9 mouse cellular contexts compared by ENCODE assay signal in the genomic region with DNA sequence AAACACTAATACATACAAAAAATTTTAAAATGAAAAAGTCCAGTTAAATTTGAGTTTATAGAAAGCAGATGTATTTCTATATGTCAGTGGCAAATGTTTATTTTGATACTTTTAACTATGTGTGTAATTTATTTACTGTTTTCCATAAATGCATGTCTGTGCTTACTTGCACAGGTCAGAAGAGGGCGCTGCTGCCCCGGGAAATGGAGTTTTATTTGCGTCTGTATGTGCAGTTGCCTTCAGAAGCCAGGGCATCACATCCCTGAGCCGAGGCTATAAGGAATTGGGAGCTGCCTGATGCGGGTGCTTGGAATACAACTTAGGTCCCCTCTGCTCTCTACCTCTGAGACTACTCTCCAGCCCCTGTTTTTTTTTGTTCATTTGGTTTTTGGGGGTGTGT. TPM values are rescaled to one million over a fixed set of nuclear protein-coding genes. Genes with fewer than 3 reads are reported as not detected.
DNase-seq lines count a peak whose midpoint lies in the region; ATAC-seq and TF ChIP-seq lines count a peak whose summit lies in the region.
"Had no signal": no experiment of that assay in that cellular context is flagged by ENCODE, and none has a peak within 500 bp of the region (broad histone marks: within the 10 kb centered on the region; RNA-seq: fewer than 3 reads in every experiment).

No protein-coding gene starts in this region.

- no peak for TF ChIP-seq POLR2A in small intestine, adult 2 months (IDR thresholded peaks at IDR 0.05; ENCODE audit: low read depth, low read length)

- no peak overlapping the region for H3K4me3 ChIP-seq in embryonic facial prominence, embryonic 11.5 days (ENCODE audit: low read depth, low read length)
- no peak overlapping the region; the same call in 1 of the 2 replicates for H3K4me3 ChIP-seq in layer of hippocampus, adult 2 months
- H3K4me3 ChIP-seq in small intestine, adult 2 months (ENCODE audit: low read depth, low read length), result no peak overlapping the region
- H3K4me3 ChIP-seq: limb, embryonic 15.5 days had no signal

- H3K27me3 ChIP-seq in embryonic facial prominence, embryonic 11.5 days (ENCODE audit: control insufficient read depth, insufficient read depth, low read length), result peaks cover 24% of the 10 kb centered on the region
- peaks cover 20% of the 10 kb centered on the region; the same call in 1 of the 2 replicates for H3K27me3 ChIP-seq in small intestine, adult 2 months (ENCODE audit: control insufficient read depth, insufficient read depth, low read length)

- H3K9ac ChIP-seq in embryonic facial prominence, embryonic 11.5 days (replicated peaks; ENCODE audit: low read length), result no peak overlapping the region
- H3K9ac ChIP-seq: limb, embryonic 15.5 days had no signal

- no peak overlapping the region for H3K27ac ChIP-seq in embryonic facial prominence, embryonic 11.5 days (replicated peaks; ENCODE audit: low read depth, low read length)
- H3K27ac ChIP-seq in layer of hippocampus, adult 2 months, result peak overlapping the region; percentile 99
- no peak overlapping the region for H3K27ac ChIP-seq in small intestine, adult 2 months (ENCODE audit: insufficient read depth, low read depth, low read length)
- H3K27ac ChIP-seq: limb, embryonic 15.5 days had no signal

- no peak for ATAC-seq in frontal cortex, adult (ENCODE audit: low TSS enrichment)
- no peak for ATAC-seq in embryonic facial prominence, embryonic 11.5 days (replicated peaks; ENCODE audit: insufficient number of reproducible peaks, low FRiP score, low TSS enrichment, low read depth)
- ATAC-seq in megakaryocyte progenitor cell, adult 5-6 weeks (replicated peaks; ENCODE audit: poor library complexity), result peak; percentile 67

- peak; percentile 94 for TF ChIP-seq CTCF in layer of hippocampus, adult 2 months (conservative IDR thresholded peaks at IDR 0.05)
- TF ChIP-seq CTCF in small intestine, adult 2 months (IDR thresholded peaks at IDR 0.05; ENCODE audit: extremely low read depth, insufficient read length, insufficient replicate concordance, low read depth, low read length), result peak; percentile 83

- no peaks in the 10 kb centered on the region for H3K36me3 ChIP-seq in embryonic facial prominence, embryonic 11.5 days (replicated peaks; ENCODE audit: control insufficient read depth, insufficient read depth, low read depth, low read length)
- no peaks in the 10 kb centered on the region for H3K36me3 ChIP-seq in small intestine, adult 2 months (ENCODE audit: control insufficient read depth, insufficient read depth, low read length)
- H3K36me3 ChIP-seq: limb, embryonic 15.5 days had no signal

- H3K9me3 ChIP-seq in embryonic facial prominence, embryonic 11.5 days (replicated peaks; ENCODE audit: control insufficient read depth, low read length), result no peaks in the 10 kb centered on the region
- H3K9me3 ChIP-seq: limb, embryonic 15.5 days had no signal

- peak; percentile 74 for DNase-seq in frontal cortex, postnatal 36 days (ENCODE audit: low spot score in 2 of 2)
- DNase-seq in B cell, adult 2 months, result peak; percentile 71 to 73
- DNase-seq in adrenal gland, postnatal 25 days, result peak; percentile 76
- peak; percentile 84 for DNase-seq in embryonic facial prominence, embryonic 11.5 days (ENCODE audit: low spot score)
- peak; percentile 72 to 80 for DNase-seq in layer of hippocampus, adult 2 months (ENCODE audit: low spot score in 2 of 2)

- H3K4me1 ChIP-seq in embryonic facial prominence, embryonic 11.5 days (ENCODE audit: control insufficient read depth, insufficient read depth, low read length), result 0 out of 2 replicates have a peak, but pooled peaks cover 3% of the 10 kb centered on the region
- peaks cover 4% of the 10 kb centered on the region for H3K4me1 ChIP-seq in small intestine, adult 2 months (ENCODE audit: control insufficient read depth, insufficient read depth, insufficient read length, low read length)

- no peak overlapping the region for H3K4me2 ChIP-seq in embryonic facial prominence, embryonic 11.5 days (ENCODE audit: low read depth, low read length)
- H3K4me2 ChIP-seq: limb, embryonic 15.5 days had no signal

- 7% methylated on average over 5 of the region's 5 CpGs for WGBS in embryonic facial prominence, embryonic 11.5 days
- WGBS in small intestine, adult 2 months, result 3% methylated on average over 5 of the region's 5 CpGs

RNA-seq across cellular contexts. Expression of a gene that starts 3.6 kb away (rescaled TPM):
- 5.8 and 6.1 TPM in 2 replicates for total RNA-seq in adrenal gland, postnatal 25 days (2021)
- polyA plus RNA-seq in embryonic facial prominence, embryonic 11.5 days (2014; fragmentation: Nextera tagmentation; extraction: Ambion mirVana), result 1.6 and 2.7 TPM in 2 replicates
- total RNA-seq in layer of hippocampus, adult 2 months (2021), result 100 to 1,000 TPM; 255 to 267 TPM
- total RNA-seq in megakaryocyte progenitor cell, adult 5-6 weeks (2015), result not detected in 2 replicates
- not detected in 2 replicates for total RNA-seq in megakaryocyte progenitor cell, adult 5-6 weeks (2017)
- polyA plus RNA-seq in small intestine, adult 2 months (2012; rRNA removed), result 1.0 and 1.4 TPM in 2 replicates

RNA-seq across cellular contexts. Expression of a gene that starts 14.5 kb away (rescaled TPM):
- total RNA-seq in adrenal gland, postnatal 25 days (2021), result not detected in 2 replicates
- not detected in 2 replicates for polyA plus RNA-seq in embryonic facial prominence, embryonic 11.5 days (2014; fragmentation: Nextera tagmentation; extraction: Ambion mirVana)
- total RNA-seq in layer of hippocampus, adult 2 months (2021), result not detected
- not detected in 2 replicates for total RNA-seq in megakaryocyte progenitor cell, adult 5-6 weeks (2015)
- not detected in 2 replicates for total RNA-seq in megakaryocyte progenitor cell, adult 5-6 weeks (2017)
- polyA plus RNA-seq in small intestine, adult 2 months (2012; rRNA removed), result 3,061 and 5,933 TPM in 2 replicates
- polyA plus RNA-seq: limb, embryonic 15.5 days had no signal

RNA-seq across cellular contexts. Expression of a gene that starts 23.5 kb away (rescaled TPM):
- 68.5 and 85.2 TPM in 2 replicates for total RNA-seq in adrenal gland, postnatal 25 days (2021)
- polyA plus RNA-seq in embryonic facial prominence, embryonic 11.5 days (2014; fragmentation: Nextera tagmentation; extraction: Ambion mirVana), result 24.2 and 24.4 TPM in 2 replicates
- total RNA-seq in layer of hippocampus, adult 2 months (2021), result 10 to 100 TPM; 46.6 to 48.5 TPM
- 6.9 and 7.9 TPM in 2 replicates for total RNA-seq in megakaryocyte progenitor cell, adult 5-6 weeks (2015)
- 10.8 and 11.5 TPM in 2 replicates for total RNA-seq in megakaryocyte progenitor cell, adult 5-6 weeks (2017)
- polyA plus RNA-seq in small intestine, adult 2 months (2012; rRNA removed), result 76.8 and 111 TPM in 2 replicates

RNA-seq across cellular contexts. Expression of a gene that starts 29.8 kb away (rescaled TPM):
- not detected in 2 replicates for total RNA-seq in adrenal gland, postnatal 25 days (2021)
- 2.5 and 3.9 TPM in 2 replicates for polyA plus RNA-seq in embryonic facial prominence, embryonic 11.5 days (2014; fragmentation: Nextera tagmentation; extraction: Ambion mirVana)
- under 1 TPM in 1 of 2 experiments, not detected in 1; 0.15 TPM for total RNA-seq in layer of hippocampus, adult 2 months (2021)
- total RNA-seq in megakaryocyte progenitor cell, adult 5-6 weeks (2015), result not detected in 2 replicates
- total RNA-seq in megakaryocyte progenitor cell, adult 5-6 weeks (2017), result not detected in 2 replicates
- 0.10 TPM in 1 of 2 replicates, not detected in the other for polyA plus RNA-seq in small intestine, adult 2 months (2012; rRNA removed)
- polyA plus RNA-seq: limb, embryonic 15.5 days had no signal

RNA-seq across cellular contexts. Expression of a gene that starts 36.9 kb away (rescaled TPM):
- total RNA-seq in adrenal gland, postnatal 25 days (2021), result 30.3 and 33.5 TPM in 2 replicates
- polyA plus RNA-seq in embryonic facial prominence, embryonic 11.5 days (2014; fragmentation: Nextera tagmentation; extraction: Ambion mirVana), result 19.0 and 21.7 TPM in 2 replicates
- total RNA-seq in layer of hippocampus, adult 2 months (2021), result 1 to 10 TPM; 4.6 to 6.5 TPM
- 26.1 and 31.7 TPM in 2 replicates for total RNA-seq in megakaryocyte progenitor cell, adult 5-6 weeks (2015)
- total RNA-seq in megakaryocyte progenitor cell, adult 5-6 weeks (2017), result 15.7 and 23.4 TPM in 2 replicates
- 11.0 and 13.5 TPM in 2 replicates for polyA plus RNA-seq in small intestine, adult 2 months (2012; rRNA removed)

Comparison
In these comparisons a context has a peak if more than half of its experiments do, and no peak if none do; other contexts are left out.
1. RNA of a gene that starts 3.6 kb away (total RNA-seq): 255 to 267 TPM in layer of hippocampus, adult 2 months; 5.8 to 6.1 TPM in adrenal gland, postnatal 25 days and not detected in megakaryocyte progenitor cell, adult 5-6 weeks; every median in the first group is over 10 times any median in the second.
2. Peak in every context shown above with its lines, with median percentiles within 50 percentile points of each other: DNase-seq.